Mouse (Mus musculus) kidney, postnatal 10 days (tissue): ENCODE measurements around the gene Rnf157.

ENCODE experiments used
- DNase-seq: peaks from one replicate; pipeline ENCODE4 v3.0.0; 2021; ENCODE audit warnings: mixed read lengths

Gene Rnf157

DNA sequence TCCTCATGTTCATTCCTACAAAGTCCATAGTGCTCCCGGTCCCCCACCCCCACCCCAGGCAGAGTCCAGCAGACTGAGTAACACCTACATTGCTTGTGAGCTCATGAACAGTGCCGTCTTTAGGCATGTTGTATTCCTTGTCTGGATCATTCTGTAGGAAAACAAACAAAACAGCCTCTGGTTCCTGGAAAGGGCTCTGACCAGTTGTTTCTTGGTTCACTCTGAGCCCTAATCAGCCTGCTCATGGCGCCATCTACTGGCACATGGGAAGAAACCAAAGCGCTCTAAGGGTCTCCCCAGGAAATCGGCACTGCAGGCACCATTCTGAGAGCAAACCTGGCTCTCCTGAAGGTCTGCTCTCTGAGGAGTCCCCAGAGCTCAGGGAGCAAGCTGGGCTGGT lies 118.5 kb downstream of the Rnf157 start:
- DNase-seq = peak; percentile 82

- no peak for DNase-seq
These were observed 119.2 kb downstream of the Rnf157 start for GRCm38 (mm10) chr11:116293538-116294137.

DNA sequence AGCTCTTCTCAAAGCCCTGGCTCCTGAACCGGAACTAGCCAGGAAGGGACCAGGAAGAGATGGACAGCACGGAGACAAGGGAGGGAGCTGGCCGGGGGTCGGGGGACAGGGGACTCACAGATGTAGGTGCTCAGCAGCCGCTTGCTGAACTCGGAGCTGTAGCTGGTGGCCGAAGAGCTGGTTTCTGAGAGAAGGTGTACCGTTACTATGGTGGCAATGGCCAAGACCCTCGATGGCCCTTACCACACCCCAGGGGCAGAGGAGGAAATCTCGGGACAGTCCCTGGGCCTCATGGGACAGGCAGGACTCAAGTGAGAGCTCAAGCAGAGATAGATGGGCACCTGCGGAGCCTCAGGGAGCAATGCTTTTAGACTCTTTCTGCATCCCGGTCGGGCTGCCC lies 120.4 kb downstream of the Rnf157 start:
- no peak for DNase-seq

DNA sequence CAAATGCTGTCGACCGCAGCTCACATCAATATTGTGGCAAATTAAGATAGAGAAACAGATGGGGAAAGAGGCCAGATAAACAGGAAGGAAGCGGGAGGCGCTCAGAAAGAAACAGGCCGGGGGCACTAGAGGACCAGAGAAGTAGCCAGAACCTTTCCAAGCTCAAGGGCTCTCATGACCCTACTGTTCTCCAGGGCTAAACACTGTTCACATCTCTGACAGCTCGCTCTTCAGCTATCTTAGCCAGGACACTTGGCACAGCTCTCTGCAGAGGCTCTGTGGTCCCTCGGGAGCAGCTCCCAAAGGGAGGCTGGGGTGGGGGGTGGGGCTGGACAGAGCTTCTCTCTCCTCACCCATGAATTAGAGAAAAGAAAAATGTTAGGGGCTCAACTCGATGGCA lies 122.3 kb downstream of the Rnf157 start:
- no peak for DNase-seq

DNA sequence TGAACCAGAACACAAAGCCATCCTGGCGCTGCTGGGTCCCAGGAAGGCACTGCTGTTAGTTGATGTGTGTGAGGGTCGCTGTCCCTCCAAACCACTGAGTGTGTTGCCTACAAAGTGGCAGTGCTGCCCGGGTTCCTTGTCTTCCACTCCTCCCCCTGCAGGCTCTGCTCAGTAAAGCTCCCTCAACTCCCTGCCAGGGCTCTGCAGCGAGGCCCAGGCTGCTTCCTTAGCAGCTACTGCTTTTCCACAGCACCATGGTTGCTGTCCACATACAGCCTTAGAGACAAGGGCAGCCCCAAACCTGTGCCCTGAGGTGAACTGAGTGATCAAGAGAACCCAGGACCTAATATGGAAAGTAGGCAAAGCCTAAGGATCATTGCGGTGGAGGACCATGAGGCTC lies 125.5 kb downstream of the Rnf157 start:
- no peak for DNase-seq
